Mouse (Mus musculus): Measurements from ENCODE around the gene S1pr3.

Gene S1pr3

GRCm38 (mm10) chr13:51407541-51408217 is 760 bp upstream of the S1pr3 start:
- no peak for DNase-seq

- no peak for DNase-seq
These were observed 1.6 kb downstream of the S1pr3 start for GRCm38 (mm10) chr13:51409936-51410481.

GRCm38 (mm10) chr13:51411243-51411642 is 2.8 kb downstream of the S1pr3 start:
- no peak for DNase-seq

- no peak for DNase-seq
These were observed 3.4 kb downstream of the S1pr3 start for GRCm38 (mm10) chr13:51411696-51412430.

- DNase-seq: no peak
These were observed 5.0 kb downstream of the S1pr3 start for GRCm38 (mm10) chr13:51413461-51413860.

- no peak for DNase-seq
These were observed 8.3 kb downstream of the S1pr3 start for GRCm38 (mm10) chr13:51416727-51417126.

GRCm38 (mm10) chr13:51417796-51418195 is 9.4 kb downstream of the S1pr3 start:
- DNase-seq: no peak

GRCm38 (mm10) chr13:51418268-51418941 is 10.0 kb downstream of the S1pr3 start:
- DNase-seq: peak; percentile 83

GRCm38 (mm10) chr13:51418942-51419451 is 10.6 kb downstream of the S1pr3 start:
- peak; percentile 13 for DNase-seq

- no peak for DNase-seq
These were observed 11.1 kb downstream of the S1pr3 start for GRCm38 (mm10) chr13:51419501-51419900.

- DNase-seq: no peak
These were observed 12.4 kb downstream of the S1pr3 start for GRCm38 (mm10) chr13:51420861-51421260.

GRCm38 (mm10) chr13:51423647-51424046 is 15.2 kb downstream of the S1pr3 start:
- no peak for DNase-seq

- no peak for DNase-seq
These were observed 16.2 kb downstream of the S1pr3 start for GRCm38 (mm10) chr13:51424647-51425046.

GRCm38 (mm10) chr13:51425662-51426443 is 17.4 kb downstream of the S1pr3 start:
- DNase-seq: no peak

GRCm38 (mm10) chr13:51433371-51433770 is 24.9 kb downstream of the S1pr3 start:
- no peak for DNase-seq

- DNase-seq: no peak
These were observed 26.0 kb downstream of the S1pr3 start for GRCm38 (mm10) chr13:51434460-51434859.

- no peak for DNase-seq
These were observed 26.7 kb downstream of the S1pr3 start for GRCm38 (mm10) chr13:51435146-51435545.

GRCm38 (mm10) chr13:51437105-51438085 is 29.0 kb downstream of the S1pr3 start:
- DNase-seq: no peak

GRCm38 (mm10) chr13:51442922-51443321 is 34.5 kb downstream of the S1pr3 start:
- no peak for DNase-seq

GRCm38 (mm10) chr13:51446550-51446949 is 38.1 kb downstream of the S1pr3 start:
- no peak for DNase-seq

GRCm38 (mm10) chr13:51456190-51456878 is 47.9 kb downstream of the S1pr3 start:
- no peak for DNase-seq
